Mouse (Mus musculus): Measurements from ENCODE around the gene Srgap3.
"Not testable (repeated sequence)": the region's sequence is repeated elsewhere in the genome, so short reads cannot be mapped to it uniquely, and the experiment has no call there.

The Srgap3 gene

GRCm38 (mm10) chr6:112903796-112904195, 43.3 kb downstream of the Srgap3 start:
- no peak for DNase-seq

GRCm38 (mm10) chr6:112903226-112903625, 43.8 kb downstream of the Srgap3 start:
- DNase-seq, result no peak

- DNase-seq, result no peak
These were observed 44.3 kb downstream of the Srgap3 start for GRCm38 (mm10) chr6:112902791-112903190.

GRCm38 (mm10) chr6:112900306-112900705, 46.8 kb downstream of the Srgap3 start:
- no peak for DNase-seq

GRCm38 (mm10) chr6:112899711-112900110, 47.4 kb downstream of the Srgap3 start:
- DNase-seq, result no peak

- DNase-seq, result no peak
These were observed 47.8 kb downstream of the Srgap3 start for GRCm38 (mm10) chr6:112899276-112899675.

- DNase-seq, result no peak
These were observed 48.6 kb downstream of the Srgap3 start for GRCm38 (mm10) chr6:112898435-112898834.

- DNase-seq, result no peak
These were observed 50.7 kb downstream of the Srgap3 start for GRCm38 (mm10) chr6:112896372-112896771.

GRCm38 (mm10) chr6:112890331-112890751, 56.7 kb downstream of the Srgap3 start:
- no peak for DNase-seq

- DNase-seq, result no peak
These were observed 63.4 kb downstream of the Srgap3 start for GRCm38 (mm10) chr6:112883588-112884135.

GRCm38 (mm10) chr6:112880048-112880534, 67.0 kb downstream of the Srgap3 start:
- DNase-seq, result no peak

- DNase-seq, result no peak
These were observed 67.9 kb downstream of the Srgap3 start for GRCm38 (mm10) chr6:112879154-112879553.

GRCm38 (mm10) chr6:112873089-112873835, 73.8 kb downstream of the Srgap3 start:
- no peak for DNase-seq

GRCm38 (mm10) chr6:112871241-112871780, 75.8 kb downstream of the Srgap3 start:
- no peak for DNase-seq

GRCm38 (mm10) chr6:112868197-112868957, 78.7 kb downstream of the Srgap3 start:
- no peak for DNase-seq

GRCm38 (mm10) chr6:112866096-112866495, 81.0 kb downstream of the Srgap3 start:
- no peak for DNase-seq

GRCm38 (mm10) chr6:112865021-112865531, 82.0 kb downstream of the Srgap3 start:
- no peak for DNase-seq

- DNase-seq, result no peak
These were observed 84.6 kb downstream of the Srgap3 start for GRCm38 (mm10) chr6:112862465-112862864.

- DNase-seq, result no peak
These were observed 85.4 kb downstream of the Srgap3 start for GRCm38 (mm10) chr6:112861351-112862297.

GRCm38 (mm10) chr6:112860290-112860689, 86.8 kb downstream of the Srgap3 start:
- not testable (repeated sequence) for DNase-seq

- DNase-seq, result no peak
These were observed 90.0 kb downstream of the Srgap3 start for GRCm38 (mm10) chr6:112857057-112857456.

- DNase-seq, result no peak
These were observed 91.9 kb downstream of the Srgap3 start for GRCm38 (mm10) chr6:112855183-112855582.
